Mouse (Mus musculus): Measurements from ENCODE around the gene Defb5.

GRCm38 (mm10) chr8:19247280-19247679 lies at the start of gene Defb5:
- TF ChIP-seq ZNF384 (IDR thresholded peaks at IDR 0.05; ENCODE audit: low read depth, low read length) (no peak), POLR2A (IDR thresholded peaks at IDR 0.05; ENCODE audit: control insufficient read depth in 1 of 2, insufficient read depth in 1 of 2, low read depth in 1 of 2, low read length in 2 of 2, poor library complexity in 1 of 2) (no peak)
